Mouse (Mus musculus) kidney, embryonic 14.5 days (tissue): ENCODE measurements at regions not wholly inside any gene's neighbourhood (a gene's known extent, or its start where the extent isn't known, plus 50 kb on each side); places are given as distances from the start of the nearest gene placed in this dataset.

Source experiments
- ATAC-seq: fragments of 200-750 bp; cut with Nextera tagmentation; 2 replicates; pipeline ENCODE4 v1.8.0; 2017; ENCODE audit warnings: moderate number of reproducible peaks, mild to moderate bottlenecking, moderate TSS enrichment, moderate library complexity; ENCODE audit not compliant: low FRiP score, low TSS enrichment
- H3K27ac ChIP-seq: fragments of 300-500 bp; sonication (generic); 2 replicates; pipeline ENCODE4 v1.5.1; 2014; ENCODE audit warnings: low read depth, mild to moderate bottlenecking, low read length, moderate library complexity, mixed read lengths
- H3K27me3 ChIP-seq: fragments of 300-500 bp; sonication (generic); 2 replicates; pipeline ENCODE4 v1.6.1; 2014; ENCODE audit warnings: mild to moderate bottlenecking, low read length; ENCODE audit not compliant: control insufficient read depth, insufficient read depth
- H3K36me3 ChIP-seq: fragments of 300-500 bp; sonication (generic); 2 replicates; pipeline ENCODE4 v1.6.1; 2014; ENCODE audit warnings: low read length, mixed read lengths; ENCODE audit not compliant: control insufficient read depth, insufficient read depth
- H3K4me1 ChIP-seq: fragments of 300-500 bp; sonication (generic); 2 replicates; pipeline ENCODE4 v1.6.1; 2014; ENCODE audit warnings: low read length, mixed read lengths; ENCODE audit not compliant: control insufficient read depth, insufficient read depth
- H3K4me2 ChIP-seq: fragments of 300-500 bp; sonication (generic); replicated peaks from 2 replicates; pipeline ENCODE4 v1.6.1; 2014; ENCODE audit warnings: low read depth, mild to moderate bottlenecking, low read length
- H3K4me3 ChIP-seq: fragments of 300-500 bp; sonication (generic); 2 replicates; pipeline ENCODE4 v1.5.1; 2014; ENCODE audit warnings: mild to moderate bottlenecking, low read length
- H3K9ac ChIP-seq: fragments of 300-500 bp; sonication (generic); 2 replicates; pipeline ENCODE4 v1.6.1; 2014; ENCODE audit warnings: low read depth, mild to moderate bottlenecking, low read length, moderate library complexity
- H3K9me3 ChIP-seq: fragments of 300-500 bp; sonication (generic); 2 replicates; pipeline ENCODE4 v1.6.1; 2016; ENCODE audit warnings: low read length; ENCODE audit not compliant: control insufficient read depth
- WGBS: fragments of 180-500 bp; shearing (Covaris S2); extraction: QIAGEN DNeasy Blood & Tissue Kit; methylation state at CpG from one replicate; pipeline ENCODE4 v1.1.7; 2014; 5-methylcytosine and 5-hydroxymethylcytosine counted together

GRCm38 (mm10) chr9:87971791-87972190 lies 240.7 kb upstream of the Tbx18 start:
- 88% methylated on average over 3 of the region's 3 CpGs for WGBS

DNA sequence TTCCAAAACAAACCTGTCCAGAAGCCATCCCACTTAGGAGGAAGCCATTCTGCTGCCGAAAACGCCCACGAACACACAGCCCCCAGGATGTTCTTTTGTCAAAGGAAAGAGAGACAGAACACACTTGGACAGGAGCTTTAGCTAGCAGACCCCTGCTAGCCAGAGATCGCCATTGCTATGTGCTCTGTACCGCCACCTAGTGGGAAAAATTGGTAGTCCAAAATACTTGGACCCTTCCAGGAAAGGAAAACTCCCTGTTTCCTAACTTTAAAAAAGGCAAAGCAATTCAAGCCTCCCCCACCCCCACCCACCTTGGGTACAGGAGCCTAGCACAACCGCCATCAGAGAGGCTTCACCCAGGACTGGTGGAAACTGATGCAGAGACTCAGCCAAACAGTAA lies 242.5 kb upstream of the Tbx18 start:
- 48% methylated on average over 6 of the region's 6 CpGs for WGBS
- Histone ChIP-seq H3K36me3 (no peaks in the 10 kb centered on the region), H3K9ac (no peak overlapping the region), H3K9me3 (no peaks in the 10 kb centered on the region), H3K4me1 (no peaks in the 10 kb centered on the region), H3K4me3 (no peak overlapping the region), H3K4me2 (no peak overlapping the region), H3K27me3 (no peaks in the 10 kb centered on the region), H3K27ac (no peak overlapping the region)
- ATAC-seq, result 0 out of 2 replicates have a peak, but pooled peaks have one; percentile 43

More at GRCm38 (mm10) chr9:87971791-87972190, 240.7 kb upstream of the Tbx18 start:
- Histone ChIP-seq H3K36me3 (no peaks in the 10 kb centered on the region), H3K9ac (no peak overlapping the region), H3K27me3 (no peaks in the 10 kb centered on the region), H3K9me3 (no peaks in the 10 kb centered on the region), H3K4me3 (no peak overlapping the region), H3K4me2 (no peak overlapping the region), H3K4me1 (no peaks in the 10 kb centered on the region), H3K27ac (no peak overlapping the region)
- ATAC-seq, result no peak

DNA sequence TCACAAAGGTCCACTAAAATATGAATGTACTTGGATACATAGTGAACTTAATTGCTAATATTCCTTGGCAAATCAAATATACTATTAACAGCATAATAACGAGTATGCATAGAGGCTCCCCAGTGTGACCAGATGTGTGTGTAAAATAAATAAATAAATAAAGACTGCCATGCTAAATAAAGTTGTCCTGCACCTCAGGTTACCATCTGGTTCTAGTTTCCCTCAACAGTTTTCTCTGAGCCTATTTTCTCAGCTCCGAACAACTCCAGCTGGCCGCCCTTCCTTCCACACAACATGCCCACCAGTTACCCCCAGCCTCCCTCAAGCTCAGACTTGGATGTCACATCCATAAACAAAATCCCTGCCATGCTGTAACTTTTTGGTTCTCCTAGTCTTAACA lies 253.8 kb upstream of the Tbx18 start:
- H3K27ac ChIP-seq, result no peak overlapping the region
- no peak for ATAC-seq

GRCm38 (mm10) chr9:87985439-87985838 lies 254.4 kb upstream of the Tbx18 start:
- H3K36me3 ChIP-seq, result no peaks in the 10 kb centered on the region
- no peak for ATAC-seq

More for the DNA sequence above, 253.8 kb upstream of the Tbx18 start:
- no peaks in the 10 kb centered on the region for H3K9me3 ChIP-seq
- WGBS, result 68% methylated on average over 3 of the region's 3 CpGs
- H3K27me3 ChIP-seq, result no peaks in the 10 kb centered on the region
- H3K4me2 ChIP-seq, result no peak overlapping the region
- no peaks in the 10 kb centered on the region for H3K4me1 ChIP-seq
- no peak overlapping the region for H3K4me3 ChIP-seq
- H3K9ac ChIP-seq, result no peak overlapping the region
- H3K36me3 ChIP-seq, result no peaks in the 10 kb centered on the region

GRCm38 (mm10) chr9:88005945-88006700 lies 275.1 kb upstream of the Tbx18 start:
- H3K9ac ChIP-seq, result no peak overlapping the region
- no peaks in the 10 kb centered on the region for H3K4me1 ChIP-seq
- no peak overlapping the region for H3K27ac ChIP-seq
- no peak overlapping the region for H3K4me3 ChIP-seq
- no peaks in the 10 kb centered on the region for H3K36me3 ChIP-seq
- no peak for ATAC-seq
- H3K27me3 ChIP-seq, result no peaks in the 10 kb centered on the region
- no peak overlapping the region for H3K4me2 ChIP-seq
- WGBS, result 68% methylated on average over 8 of the region's 8 CpGs
- no peaks in the 10 kb centered on the region; the same call in 1 of the 2 replicates for H3K9me3 ChIP-seq

More at GRCm38 (mm10) chr9:87985439-87985838, 254.4 kb upstream of the Tbx18 start:
- H3K4me2 ChIP-seq, result no peak overlapping the region
- no peaks in the 10 kb centered on the region for H3K4me1 ChIP-seq
- H3K4me3 ChIP-seq, result no peak overlapping the region
- no peaks in the 10 kb centered on the region for H3K9me3 ChIP-seq
- H3K27ac ChIP-seq, result no peak overlapping the region
- no peak overlapping the region for H3K9ac ChIP-seq
- 62% methylated on average over 4 of the region's 4 CpGs for WGBS
- H3K27me3 ChIP-seq, result no peaks in the 10 kb centered on the region

DNA sequence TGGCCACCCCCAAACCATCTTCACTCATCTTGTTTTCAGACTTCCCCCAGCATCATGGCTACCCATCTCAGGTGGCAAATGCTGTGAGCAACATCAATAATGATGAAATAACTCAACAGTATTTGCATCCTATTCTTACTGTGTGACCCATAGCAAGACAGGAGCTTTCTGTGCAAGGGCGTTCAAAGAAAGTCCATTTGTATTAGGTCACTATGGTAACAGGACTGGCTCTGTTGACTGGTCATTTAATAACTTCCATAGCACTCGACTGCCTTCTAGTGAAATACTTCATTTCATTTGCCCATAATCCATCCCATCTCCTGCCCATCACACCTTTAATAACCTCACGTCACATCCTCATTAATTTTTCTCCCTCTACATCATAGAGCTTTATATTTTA lies 292.7 kb upstream of the Tbx18 start:
- no peaks in the 10 kb centered on the region for H3K27me3 ChIP-seq
- 41% methylated on average over 3 of the region's 3 CpGs for WGBS
- ATAC-seq, result no peak

GRCm38 (mm10) chr9:88025936-88026335 lies 294.9 kb upstream of the Tbx18 start:
- H3K9ac ChIP-seq, result no peak overlapping the region
- H3K36me3 ChIP-seq, result no peaks in the 10 kb centered on the region
- no peak overlapping the region for H3K27ac ChIP-seq
- ATAC-seq, result no peak
- no peak overlapping the region for H3K4me2 ChIP-seq
- no peaks in the 10 kb centered on the region for H3K27me3 ChIP-seq
- WGBS, result 79% methylated on average over 2 of the region's 2 CpGs
- no peaks in the 10 kb centered on the region for H3K4me1 ChIP-seq
- no peaks in the 10 kb centered on the region for H3K9me3 ChIP-seq
- H3K4me3 ChIP-seq, result no peak overlapping the region

More for the DNA sequence above, 292.7 kb upstream of the Tbx18 start:
- no peak overlapping the region for H3K4me2 ChIP-seq
- no peaks in the 10 kb centered on the region for H3K9me3 ChIP-seq
- no peaks in the 10 kb centered on the region for H3K36me3 ChIP-seq
- H3K27ac ChIP-seq, result no peak overlapping the region
- no peaks in the 10 kb centered on the region for H3K4me1 ChIP-seq
- H3K4me3 ChIP-seq, result no peak overlapping the region
- H3K9ac ChIP-seq, result no peak overlapping the region

DNA sequence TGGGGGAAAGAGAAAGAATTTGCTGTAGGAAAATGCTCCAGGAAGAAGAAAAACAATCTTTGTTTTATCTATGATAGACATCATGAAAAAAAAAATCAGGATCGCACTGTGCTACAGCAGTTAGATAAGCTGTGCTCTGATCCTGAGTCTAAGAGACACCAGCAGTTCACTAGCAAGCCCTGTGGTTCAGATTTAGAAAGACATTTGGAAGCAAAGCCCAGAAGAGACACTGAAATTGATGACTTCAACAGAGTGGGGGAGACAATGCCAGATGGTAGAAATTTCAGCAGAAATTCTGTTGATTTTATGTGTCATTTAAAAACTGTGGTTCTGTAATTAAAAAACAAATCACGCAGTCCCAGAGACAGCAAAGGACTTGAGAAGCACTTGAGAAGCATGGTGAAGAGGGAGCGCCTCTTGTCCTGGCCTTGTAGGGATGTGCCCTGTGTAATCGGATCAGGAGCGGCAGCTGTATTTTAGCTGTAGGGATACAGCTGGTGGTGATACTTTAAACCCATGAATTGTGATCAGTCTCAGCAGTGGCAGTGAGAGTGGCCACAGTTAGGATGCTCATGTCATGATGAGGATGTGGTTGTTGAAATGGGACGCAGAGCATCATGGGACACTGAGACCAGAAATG lies 296.4 kb upstream of the Nt5e start:
- Histone ChIP-seq H3K27ac (no peak overlapping the region), H3K4me3 (no peak overlapping the region), H3K36me3 (no peaks in the 10 kb centered on the region), H3K4me2 (no peak overlapping the region), H3K9me3 (no peaks in the 10 kb centered on the region), H3K9ac (no peak overlapping the region), H3K4me1 (no peaks in the 10 kb centered on the region), H3K27me3 (no peaks in the 10 kb centered on the region)
- peak; percentile 95 for ATAC-seq
- 59% methylated on average over 6 of the region's 6 CpGs for WGBS

DNA sequence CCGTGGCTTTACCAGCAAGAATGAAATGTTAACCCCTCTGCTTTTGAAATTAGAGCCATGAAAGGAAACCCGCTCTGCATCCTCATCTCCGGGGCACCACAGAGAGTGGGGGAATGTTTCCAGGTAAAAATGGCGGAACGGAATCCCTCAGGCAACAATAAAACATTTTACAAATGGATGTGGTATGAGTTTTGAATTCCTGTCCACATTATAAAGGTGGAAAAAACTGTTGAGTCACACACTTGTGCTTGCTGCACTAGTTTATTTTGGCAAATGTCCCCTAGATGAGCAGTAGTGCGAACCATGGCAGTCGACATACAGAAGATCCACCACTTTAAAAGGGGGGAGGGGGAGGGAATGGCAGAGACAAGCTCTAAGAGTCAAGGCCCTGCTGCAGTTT lies 289.4 kb upstream of the Nt5e start:
- Histone ChIP-seq H3K4me1 (no peaks in the 10 kb centered on the region), H3K27ac (no peak overlapping the region), H3K4me3 (no peak overlapping the region), H3K9ac (no peak overlapping the region), H3K27me3 (no peaks in the 10 kb centered on the region), H3K36me3 (no peaks in the 10 kb centered on the region), H3K9me3 (no peaks in the 10 kb centered on the region), H3K4me2 (no peak overlapping the region)
- 83% methylated on average over 7 of the region's 7 CpGs for WGBS
- ATAC-seq, result no peak
